Mouse (Mus musculus): Measurements from ENCODE around the gene Nadk2. TPM values are rescaled to one million over a fixed set of nuclear protein-coding genes. Genes with fewer than 3 reads are reported as not detected.

Nadk2 gene
- 26.7 and 54.7 TPM in 2 replicates for polyA plus RNA-seq (2015; fragmentation: Nextera tagmentation; extraction: Ambion mirVana)

GRCm38 (mm10) chr15:9070912-9071555 is at the start of gene Nadk2:
Gene Nadk2 (plus strand): TSS chr15:9071260.

GRCm38 (mm10) chr15:9140252-9140680 is 69.2 kb downstream of the Nadk2 start, which contains the start of gene Lmbrd2:
Gene Lmbrd2 (plus strand): TSS chr15:9140550.

GRCm38 (mm10) chr15:9155325-9155724 is 84.3 kb downstream of the Nadk2 start, which contains the start of gene Skp2:
Gene Skp2 (minus strand): TSS chr15:9155425.

Other genes starting within 250 kb of the Nadk2 start
- gene Ranbp3l, start 103.3 kb upstream of the Nadk2 start, polyA plus RNA-seq (2015; fragmentation: Nextera tagmentation; extraction: Ambion mirVana) = 0.14 and 0.41 TPM in 2 replicates
- 2.2 and 3.1 TPM in 2 replicates for gene Lmbrd2, start 69.3 kb downstream of the Nadk2 start, polyA plus RNA-seq (2015; fragmentation: Nextera tagmentation; extraction: Ambion mirVana)
- 5.8 and 10.7 TPM in 2 replicates for gene Skp2, start 84.2 kb downstream of the Nadk2 start, polyA plus RNA-seq (2015; fragmentation: Nextera tagmentation; extraction: Ambion mirVana)
- gene Ugt3a1, start 205.6 kb downstream of the Nadk2 start, polyA plus RNA-seq (2015; fragmentation: Nextera tagmentation; extraction: Ambion mirVana) = 0.15 TPM in 1 of 2 replicates, not detected in the other